Mouse (Mus musculus) thymus, postnatal 0 days (tissue): ENCODE measurements around the gene Plxdc1. TPM values are rescaled to one million over a fixed set of nuclear protein-coding genes. Genes with fewer than 3 reads are reported as not detected.

Experiments used
- DNase-seq: peaks from one replicate; pipeline ENCODE4 v3.0.0-alpha.2; 2015; ENCODE audit warnings: low spot score
- microRNA-seq: library from miRNA; unstranded; fragments of <30 nt; microRNA quantifications from one replicate; pipeline ENCODE4, GENCODE M21; 2016; ENCODE audit warnings: borderline number of aligned reads
- polyA plus RNA-seq: library from polyadenylated mRNA; unstranded; fragments of >200 nt; fragmentation: Nextera tagmentation; extraction: Ambion mirVana; gene quantifications from 2 replicates; pipeline ENCODE4 v1.2.1, GENCODE M21; 2015

Plxdc1 gene
- polyA plus RNA-seq, 1 experiment from 2014 or later, result 42.0 TPM

GRCm38 (mm10) chr11:97877341-97877740 is 108.9 kb downstream of the Plxdc1 start:
- no peak for DNase-seq

- DNase-seq, result no peak
These were observed 111.8 kb downstream of the Plxdc1 start for GRCm38 (mm10) chr11:97874396-97874795.

Small RNA genes lying within 50 kb of the gene (microRNA-seq; reads per million reads assigned to microRNA genes)
- gene Gm22461 (not detected), gene Gm27597 (not detected)

Other genes starting within 250 kb of the Plxdc1 start
- 2.5 and 2.6 TPM in 2 replicates for gene Pip4k2b, start 241.7 kb downstream of the Plxdc1 start, polyA plus RNA-seq
- gene Cwc25, start 219.9 kb downstream of the Plxdc1 start, polyA plus RNA-seq, result 17.7 and 18.5 TPM in 2 replicates
- gene 1700001P01Rik, start 210.5 kb downstream of the Plxdc1 start, polyA plus RNA-seq, result 0.44 TPM in 1 of 2 replicates, not detected in the other
- 766 and 768 TPM in 2 replicates for gene Rpl23, start 204.0 kb downstream of the Plxdc1 start, polyA plus RNA-seq
- 98.7 and 108 TPM in 2 replicates for gene Lasp1, start 187.4 kb downstream of the Plxdc1 start, polyA plus RNA-seq
- 4.5 and 5.0 TPM in 2 replicates for gene B230217C12Rik, start 145.7 kb downstream of the Plxdc1 start, polyA plus RNA-seq
- 0.70 and 0.75 TPM in 2 replicates for gene Fbxo47, start 102.3 kb downstream of the Plxdc1 start, polyA plus RNA-seq
- 201 and 211 TPM in 2 replicates for gene Arl5c, start 9.7 kb upstream of the Plxdc1 start, polyA plus RNA-seq
- gene Cacnb1, start 36.6 kb upstream of the Plxdc1 start, polyA plus RNA-seq, result 3.9 and 5.0 TPM in 2 replicates
- 1,510 and 1,580 TPM in 2 replicates for gene Rpl19, start 40.3 kb upstream of the Plxdc1 start, polyA plus RNA-seq
- gene Stac2, start 67.0 kb upstream of the Plxdc1 start, polyA plus RNA-seq, result 0.23 and 0.45 TPM in 2 replicates
- gene Fbxl20, start 164.0 kb upstream of the Plxdc1 start, polyA plus RNA-seq, result 12.2 and 18.7 TPM in 2 replicates
- gene Med1, start 206.8 kb upstream of the Plxdc1 start, polyA plus RNA-seq, result 68.4 and 75.8 TPM in 2 replicates
- 9.0 and 12.2 TPM in 2 replicates for gene Cdk12, start 216.6 kb upstream of the Plxdc1 start, polyA plus RNA-seq